Mouse (Mus musculus) cerebellum, postnatal 10 days (tissue): ENCODE measurements at regions not wholly inside any gene's neighbourhood (a gene's known extent, or its start where the extent isn't known, plus 50 kb on each side); places are given as distances from the start of the nearest gene placed in this dataset.
A peak's percentile ranks its signal among the peaks of the same experiment; 100 is the strongest.

Experiments used
- DNase-seq, 2 experiments: peaks; one replicate each; pipeline ENCODE4 v3.0.0; 2021; ENCODE audit warnings: mixed read lengths in 2 of 2

GRCm38 (mm10) chrX:62584011-62584625 is 116.3 kb downstream of the 4931400O07Rik start:
- peak; percentile 62 to 67 for DNase-seq
